Mouse (Mus musculus): ENCODE data around the gene Paxx. TPM values are rescaled to one million over a fixed set of nuclear protein-coding genes. Genes with fewer than 3 reads are reported as not detected.

Gene Paxx
- polyA plus RNA-seq (2014; fragmentation: Illumina TruSeq; extraction: RNeasy Lipid Tissue Mini Kit (QIAGEN cat#74804); ENCODE audit: insufficient read depth, low read depth, low replicate concordance), result 44.5 TPM

DNA sequence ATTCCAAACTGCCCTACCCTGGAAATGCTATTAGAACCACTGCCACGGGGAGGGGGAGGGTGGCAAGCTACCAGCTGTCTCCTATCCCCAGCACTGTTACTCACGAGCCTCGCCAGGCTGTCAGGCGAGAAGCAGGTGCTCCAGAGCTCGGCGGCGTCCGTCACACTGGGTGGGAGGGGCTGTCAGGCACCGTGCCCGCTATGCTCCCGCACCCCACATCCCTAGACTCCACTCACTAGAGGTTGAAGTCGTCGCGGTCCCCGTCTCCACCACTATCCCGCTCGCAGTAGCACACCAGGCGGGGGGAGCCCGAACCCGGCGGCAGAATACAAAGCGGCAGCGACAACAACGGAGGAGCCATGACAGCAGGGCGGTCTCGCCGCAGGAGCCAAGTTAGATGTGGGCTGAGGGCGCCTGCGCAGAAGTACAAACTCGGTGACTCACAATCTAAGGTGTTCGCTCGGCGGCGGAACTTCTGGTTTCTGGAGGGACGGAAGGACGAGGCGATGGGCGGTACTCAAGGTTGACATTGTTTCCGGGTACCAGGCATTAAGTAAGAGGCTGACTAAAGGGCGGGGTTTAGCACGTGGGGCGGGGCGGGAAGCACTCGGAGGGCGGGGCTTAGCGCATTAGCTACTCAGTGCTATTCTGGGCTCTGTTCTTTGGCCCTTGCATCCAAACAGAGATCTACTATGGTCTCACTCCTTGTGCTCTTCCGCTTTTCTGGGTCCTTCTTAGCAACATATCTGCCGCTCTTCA, at the start of gene Paxx:
Paxx (minus strand) TSS at position 544 of the 759 bp plus-strand sequence.

DNA sequence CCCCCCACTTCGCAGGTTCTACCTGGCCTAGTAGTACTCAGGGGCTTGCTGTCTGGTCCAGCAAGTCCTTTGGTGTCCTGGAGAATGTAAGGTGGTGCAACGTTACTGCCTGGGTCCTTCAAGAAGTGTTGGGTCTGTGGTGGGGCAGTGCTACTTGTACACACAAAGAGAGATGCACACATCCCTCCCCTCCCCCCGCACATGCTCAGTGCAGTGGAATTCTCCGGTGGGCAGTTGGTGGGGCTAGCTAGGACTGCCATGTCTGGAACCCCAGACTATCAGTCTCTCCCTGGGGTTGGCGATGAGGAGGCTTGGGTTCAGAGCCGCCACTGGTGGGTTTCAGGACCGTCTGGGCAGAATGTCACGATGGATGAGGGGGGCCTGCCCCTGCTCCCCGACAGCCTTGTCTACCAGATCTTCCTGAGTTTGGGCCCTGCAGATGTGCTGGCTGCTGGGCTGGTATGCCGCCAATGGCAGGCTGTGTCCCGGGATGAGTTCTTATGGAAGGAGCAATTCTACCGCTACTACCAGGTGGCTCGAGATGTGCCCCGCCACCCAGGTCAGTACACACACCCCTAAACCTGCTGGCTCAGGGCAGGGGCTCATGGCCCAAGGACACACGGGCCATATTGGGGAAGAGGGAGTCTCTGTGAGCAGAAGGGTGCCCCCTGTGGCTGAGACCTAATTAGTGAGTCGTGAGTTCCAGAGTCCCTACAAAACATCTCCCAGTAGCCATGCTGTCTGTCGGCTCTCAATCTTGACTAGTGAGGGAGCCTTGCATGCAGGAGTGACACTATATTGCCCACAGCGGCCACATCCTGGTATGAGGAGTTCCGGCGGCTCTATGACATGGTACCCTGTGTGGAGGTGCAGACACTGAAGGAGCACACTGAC, 40.9 kb upstream of the Paxx start, which contains the start of gene C8g:
C8g (minus strand) TSS at position 127 of the 894 bp plus-strand sequence.

DNA sequence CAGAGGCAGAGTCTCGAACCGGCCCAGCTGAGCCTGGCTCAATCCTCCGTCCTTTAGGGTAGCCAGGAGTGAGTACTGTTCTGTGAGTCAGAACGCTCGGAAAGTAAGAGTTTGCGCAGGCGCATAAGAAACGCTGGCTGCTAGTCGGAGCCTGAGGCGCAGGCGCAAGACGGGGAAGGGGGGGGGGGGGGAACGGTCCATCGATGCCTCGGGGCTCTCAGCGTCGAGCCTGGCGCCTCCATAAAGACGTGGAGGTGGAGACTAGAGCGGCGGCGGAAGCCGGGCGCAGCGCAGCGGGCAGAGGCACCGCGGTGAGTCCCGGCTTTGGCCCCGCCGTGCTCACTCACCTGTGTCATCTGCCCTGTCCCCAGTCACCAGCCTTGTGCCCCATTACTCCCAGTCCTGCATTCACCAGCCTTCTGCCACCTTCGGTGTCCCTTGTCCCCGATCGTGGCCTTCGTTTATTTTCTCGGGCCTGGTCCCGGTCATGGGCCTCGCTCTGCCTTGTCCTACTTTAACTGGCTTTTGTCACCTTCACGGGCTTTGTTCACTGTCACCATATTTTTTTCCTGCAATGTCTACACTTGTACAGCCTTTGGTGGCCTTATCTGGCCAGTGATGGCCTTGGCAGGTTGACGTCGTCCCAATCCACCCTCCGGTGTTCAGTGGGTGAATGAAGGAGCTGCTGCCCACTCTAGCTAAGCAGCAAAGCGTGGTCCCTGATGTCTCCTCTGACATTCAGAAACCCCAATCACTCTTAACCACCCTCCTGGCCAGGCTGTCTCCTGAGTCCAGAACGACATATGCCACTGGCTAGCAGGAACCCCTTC, 39.9 kb upstream of the Paxx start, which contains the start of gene Fbxw5:
Fbxw5 (plus strand) TSS at position 175 of the 830 bp plus-strand sequence.

GRCm38 (mm10) chr2:25493476-25493961, 32.6 kb upstream of the Paxx start, which contains the start of gene Lcn12:
Gene Lcn12 (minus strand): TSS chr2:25493911.

GRCm38 (mm10) chr2:25469969-25470368, 9.1 kb upstream of the Paxx start, which contains the start of gene Ptgds:
Gene Ptgds (minus strand): TSS chr2:25470046.

GRCm38 (mm10) chr2:25456205-25456953, 4.5 kb downstream of the Paxx start, which contains the start of gene Clic3:
Gene Clic3 (plus strand): TSS chr2:25456838.

GRCm38 (mm10) chr2:25428442-25429236, 32.3 kb downstream of the Paxx start, which contains the start of gene Abca2:
Gene Abca2 (plus strand): TSS chr2:25428703.

DNA sequence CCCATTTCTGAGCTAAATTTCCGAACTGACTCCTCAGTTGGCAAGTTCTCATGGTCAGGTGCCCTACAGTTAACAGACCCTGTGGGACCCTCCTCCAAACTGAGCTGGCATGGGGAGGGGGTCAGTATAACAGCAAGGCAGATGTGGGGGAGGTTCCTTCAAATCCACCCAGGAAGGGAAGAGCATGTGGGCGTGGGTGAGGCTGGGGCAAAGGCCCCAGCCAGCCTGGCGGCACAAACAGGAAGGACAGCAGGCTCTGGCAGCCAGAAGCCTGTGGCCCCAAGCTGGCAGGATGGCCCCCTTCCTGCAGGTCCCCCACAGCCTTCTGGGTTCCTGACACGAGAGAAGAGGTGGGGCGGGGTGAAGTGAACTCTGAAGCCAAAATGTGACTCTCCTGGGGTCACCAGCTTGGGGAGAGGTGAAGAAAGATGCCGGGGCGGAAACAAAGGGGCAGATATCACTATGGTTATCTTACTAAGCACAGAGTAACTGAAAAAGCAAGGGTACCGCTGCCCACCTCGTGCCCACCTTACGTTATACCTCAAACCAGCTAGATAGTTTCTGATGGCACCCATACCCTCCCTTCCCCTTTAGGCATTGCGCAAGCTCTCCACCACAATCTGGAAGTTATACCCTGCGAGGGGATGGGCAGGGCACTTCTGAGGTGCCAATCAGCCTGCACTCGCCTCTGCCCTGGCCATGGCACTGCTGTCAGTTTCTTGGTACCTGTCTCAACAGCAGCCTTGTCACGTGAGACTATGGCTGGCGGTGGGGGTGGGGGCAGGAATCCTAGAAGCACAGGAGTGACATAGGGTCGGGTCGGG, 38.1 kb downstream of the Paxx start, which contains the start of gene Fut7:
Fut7 (plus strand) TSS at position 681 of the 824 bp plus-strand sequence.

Other genes starting within 250 kb of the Paxx start
- gene Nelfb, start 249.6 kb downstream of the Paxx start, polyA plus RNA-seq (2014; fragmentation: Illumina TruSeq; extraction: RNeasy Lipid Tissue Mini Kit (QIAGEN cat#74804); ENCODE audit: insufficient read depth, low read depth, low replicate concordance), result 41.8 TPM
- not detected for gene Stpg3, start 246.5 kb downstream of the Paxx start, polyA plus RNA-seq (2014; fragmentation: Illumina TruSeq; extraction: RNeasy Lipid Tissue Mini Kit (QIAGEN cat#74804); ENCODE audit: insufficient read depth, low read depth, low replicate concordance)
- not detected for gene Fam166a, start 242.3 kb downstream of the Paxx start, polyA plus RNA-seq (2014; fragmentation: Illumina TruSeq; extraction: RNeasy Lipid Tissue Mini Kit (QIAGEN cat#74804); ENCODE audit: insufficient read depth, low read depth, low replicate concordance)
- gene Tubb4b, start 236.4 kb downstream of the Paxx start, polyA plus RNA-seq (2014; fragmentation: Illumina TruSeq; extraction: RNeasy Lipid Tissue Mini Kit (QIAGEN cat#74804); ENCODE audit: insufficient read depth, low read depth, low replicate concordance), result 379 TPM
- gene Slc34a3, start 226.7 kb downstream of the Paxx start, polyA plus RNA-seq (2014; fragmentation: Illumina TruSeq; extraction: RNeasy Lipid Tissue Mini Kit (QIAGEN cat#74804); ENCODE audit: insufficient read depth, low read depth, low replicate concordance), result not detected
- gene Rnf224, start 224.3 kb downstream of the Paxx start, polyA plus RNA-seq (2014; fragmentation: Illumina TruSeq; extraction: RNeasy Lipid Tissue Mini Kit (QIAGEN cat#74804); ENCODE audit: insufficient read depth, low read depth, low replicate concordance), result not detected
- gene Rnf208, start 218.8 kb downstream of the Paxx start, polyA plus RNA-seq (2014; fragmentation: Illumina TruSeq; extraction: RNeasy Lipid Tissue Mini Kit (QIAGEN cat#74804); ENCODE audit: insufficient read depth, low read depth, low replicate concordance), result 2.1 TPM
- gene Cysrt1, start 218.6 kb downstream of the Paxx start, polyA plus RNA-seq (2014; fragmentation: Illumina TruSeq; extraction: RNeasy Lipid Tissue Mini Kit (QIAGEN cat#74804); ENCODE audit: insufficient read depth, low read depth, low replicate concordance), result 0.30 TPM
- gene AL732309.1, start 214.2 kb downstream of the Paxx start, polyA plus RNA-seq (2014; fragmentation: Illumina TruSeq; extraction: RNeasy Lipid Tissue Mini Kit (QIAGEN cat#74804); ENCODE audit: insufficient read depth, low read depth, low replicate concordance), result 6.2 TPM
- 15.5 TPM for gene Tmem203, start 205.7 kb downstream of the Paxx start, polyA plus RNA-seq (2014; fragmentation: Illumina TruSeq; extraction: RNeasy Lipid Tissue Mini Kit (QIAGEN cat#74804); ENCODE audit: insufficient read depth, low read depth, low replicate concordance)
- 6.2 TPM for gene Tprn, start 198.5 kb downstream of the Paxx start, polyA plus RNA-seq (2014; fragmentation: Illumina TruSeq; extraction: RNeasy Lipid Tissue Mini Kit (QIAGEN cat#74804); ENCODE audit: insufficient read depth, low read depth, low replicate concordance)
- 68.9 TPM for gene Ssna1, start 188.7 kb downstream of the Paxx start, polyA plus RNA-seq (2014; fragmentation: Illumina TruSeq; extraction: RNeasy Lipid Tissue Mini Kit (QIAGEN cat#74804); ENCODE audit: insufficient read depth, low read depth, low replicate concordance)
- 38.0 TPM for gene Anapc2, start 188.6 kb downstream of the Paxx start, polyA plus RNA-seq (2014; fragmentation: Illumina TruSeq; extraction: RNeasy Lipid Tissue Mini Kit (QIAGEN cat#74804); ENCODE audit: insufficient read depth, low read depth, low replicate concordance)
- gene Tmem210, start 172.9 kb downstream of the Paxx start, polyA plus RNA-seq (2014; fragmentation: Illumina TruSeq; extraction: RNeasy Lipid Tissue Mini Kit (QIAGEN cat#74804); ENCODE audit: insufficient read depth, low read depth, low replicate concordance), result not detected
- gene Lrrc26, start 171.2 kb downstream of the Paxx start, polyA plus RNA-seq (2014; fragmentation: Illumina TruSeq; extraction: RNeasy Lipid Tissue Mini Kit (QIAGEN cat#74804); ENCODE audit: insufficient read depth, low read depth, low replicate concordance), result 22.2 TPM
- not detected for gene Grin1, start 141.9 kb downstream of the Paxx start, polyA plus RNA-seq (2014; fragmentation: Illumina TruSeq; extraction: RNeasy Lipid Tissue Mini Kit (QIAGEN cat#74804); ENCODE audit: insufficient read depth, low read depth, low replicate concordance)
- 31.9 TPM for gene Man1b1, start 128.8 kb downstream of the Paxx start, polyA plus RNA-seq (2014; fragmentation: Illumina TruSeq; extraction: RNeasy Lipid Tissue Mini Kit (QIAGEN cat#74804); ENCODE audit: insufficient read depth, low read depth, low replicate concordance)
- 18.5 TPM for gene Dpp7, start 104.7 kb downstream of the Paxx start, polyA plus RNA-seq (2014; fragmentation: Illumina TruSeq; extraction: RNeasy Lipid Tissue Mini Kit (QIAGEN cat#74804); ENCODE audit: insufficient read depth, low read depth, low replicate concordance)
- 51.2 TPM for gene Uap1l1, start 95.4 kb downstream of the Paxx start, polyA plus RNA-seq (2014; fragmentation: Illumina TruSeq; extraction: RNeasy Lipid Tissue Mini Kit (QIAGEN cat#74804); ENCODE audit: insufficient read depth, low read depth, low replicate concordance)
- gene Sapcd2, start 88.8 kb downstream of the Paxx start, polyA plus RNA-seq (2014; fragmentation: Illumina TruSeq; extraction: RNeasy Lipid Tissue Mini Kit (QIAGEN cat#74804); ENCODE audit: insufficient read depth, low read depth, low replicate concordance), result 1.0 TPM
- 7.6 TPM for gene Entpd2, start 65.2 kb downstream of the Paxx start, polyA plus RNA-seq (2014; fragmentation: Illumina TruSeq; extraction: RNeasy Lipid Tissue Mini Kit (QIAGEN cat#74804); ENCODE audit: insufficient read depth, low read depth, low replicate concordance)
- 69.7 TPM for gene Npdc1, start 61.7 kb downstream of the Paxx start, polyA plus RNA-seq (2014; fragmentation: Illumina TruSeq; extraction: RNeasy Lipid Tissue Mini Kit (QIAGEN cat#74804); ENCODE audit: insufficient read depth, low read depth, low replicate concordance)
- gene Fut7, start 37.8 kb downstream of the Paxx start, polyA plus RNA-seq (2014; fragmentation: Illumina TruSeq; extraction: RNeasy Lipid Tissue Mini Kit (QIAGEN cat#74804); ENCODE audit: insufficient read depth, low read depth, low replicate concordance), result 1.7 TPM
- gene Abca2, start 32.4 kb downstream of the Paxx start, polyA plus RNA-seq (2014; fragmentation: Illumina TruSeq; extraction: RNeasy Lipid Tissue Mini Kit (QIAGEN cat#74804); ENCODE audit: insufficient read depth, low read depth, low replicate concordance), result 9.0 TPM
- gene Clic3, start 4.3 kb downstream of the Paxx start, polyA plus RNA-seq (2014; fragmentation: Illumina TruSeq; extraction: RNeasy Lipid Tissue Mini Kit (QIAGEN cat#74804); ENCODE audit: insufficient read depth, low read depth, low replicate concordance), result 364 TPM
- 1.6 TPM for gene Ptgds, start 9.0 kb upstream of the Paxx start, polyA plus RNA-seq (2014; fragmentation: Illumina TruSeq; extraction: RNeasy Lipid Tissue Mini Kit (QIAGEN cat#74804); ENCODE audit: insufficient read depth, low read depth, low replicate concordance)
- not detected for gene Lcn12, start 32.8 kb upstream of the Paxx start, polyA plus RNA-seq (2014; fragmentation: Illumina TruSeq; extraction: RNeasy Lipid Tissue Mini Kit (QIAGEN cat#74804); ENCODE audit: insufficient read depth, low read depth, low replicate concordance)
- 27.0 TPM for gene Fbxw5, start 39.7 kb upstream of the Paxx start, polyA plus RNA-seq (2014; fragmentation: Illumina TruSeq; extraction: RNeasy Lipid Tissue Mini Kit (QIAGEN cat#74804); ENCODE audit: insufficient read depth, low read depth, low replicate concordance)
- 0.92 TPM for gene C8g, start 40.6 kb upstream of the Paxx start, polyA plus RNA-seq (2014; fragmentation: Illumina TruSeq; extraction: RNeasy Lipid Tissue Mini Kit (QIAGEN cat#74804); ENCODE audit: insufficient read depth, low read depth, low replicate concordance)
- gene Traf2, start 85.8 kb upstream of the Paxx start, polyA plus RNA-seq (2014; fragmentation: Illumina TruSeq; extraction: RNeasy Lipid Tissue Mini Kit (QIAGEN cat#74804); ENCODE audit: insufficient read depth, low read depth, low replicate concordance), result 19.5 TPM
- gene Edf1, start 96.8 kb upstream of the Paxx start, polyA plus RNA-seq (2014; fragmentation: Illumina TruSeq; extraction: RNeasy Lipid Tissue Mini Kit (QIAGEN cat#74804); ENCODE audit: insufficient read depth, low read depth, low replicate concordance), result 272 TPM
- 0.44 TPM for gene Mamdc4, start 113.8 kb upstream of the Paxx start, polyA plus RNA-seq (2014; fragmentation: Illumina TruSeq; extraction: RNeasy Lipid Tissue Mini Kit (QIAGEN cat#74804); ENCODE audit: insufficient read depth, low read depth, low replicate concordance)
- 64.0 TPM for gene Phpt1, start 114.1 kb upstream of the Paxx start, polyA plus RNA-seq (2014; fragmentation: Illumina TruSeq; extraction: RNeasy Lipid Tissue Mini Kit (QIAGEN cat#74804); ENCODE audit: insufficient read depth, low read depth, low replicate concordance)
- gene Ajm1, start 120.7 kb upstream of the Paxx start, polyA plus RNA-seq (2014; fragmentation: Illumina TruSeq; extraction: RNeasy Lipid Tissue Mini Kit (QIAGEN cat#74804); ENCODE audit: insufficient read depth, low read depth, low replicate concordance), result not detected
- gene Rabl6, start 147.4 kb upstream of the Paxx start, polyA plus RNA-seq (2014; fragmentation: Illumina TruSeq; extraction: RNeasy Lipid Tissue Mini Kit (QIAGEN cat#74804); ENCODE audit: insufficient read depth, low read depth, low replicate concordance), result 25.9 TPM
- not detected for gene Ccdc183, start 156.6 kb upstream of the Paxx start, polyA plus RNA-seq (2014; fragmentation: Illumina TruSeq; extraction: RNeasy Lipid Tissue Mini Kit (QIAGEN cat#74804); ENCODE audit: insufficient read depth, low read depth, low replicate concordance)
- gene Tmem141, start 160.9 kb upstream of the Paxx start, polyA plus RNA-seq (2014; fragmentation: Illumina TruSeq; extraction: RNeasy Lipid Tissue Mini Kit (QIAGEN cat#74804); ENCODE audit: insufficient read depth, low read depth, low replicate concordance), result 21.1 TPM
- gene Fcna, start 166.9 kb upstream of the Paxx start, polyA plus RNA-seq (2014; fragmentation: Illumina TruSeq; extraction: RNeasy Lipid Tissue Mini Kit (QIAGEN cat#74804); ENCODE audit: insufficient read depth, low read depth, low replicate concordance), result 23.9 TPM
- not detected for gene Lcn8, start 192.0 kb upstream of the Paxx start, polyA plus RNA-seq (2014; fragmentation: Illumina TruSeq; extraction: RNeasy Lipid Tissue Mini Kit (QIAGEN cat#74804); ENCODE audit: insufficient read depth, low read depth, low replicate concordance)
- gene Lcn5, start 196.9 kb upstream of the Paxx start, polyA plus RNA-seq (2014; fragmentation: Illumina TruSeq; extraction: RNeasy Lipid Tissue Mini Kit (QIAGEN cat#74804); ENCODE audit: insufficient read depth, low read depth, low replicate concordance), result not detected
- not detected for gene Lcn6, start 215.7 kb upstream of the Paxx start, polyA plus RNA-seq (2014; fragmentation: Illumina TruSeq; extraction: RNeasy Lipid Tissue Mini Kit (QIAGEN cat#74804); ENCODE audit: insufficient read depth, low read depth, low replicate concordance)
- gene Lcn10, start 221.6 kb upstream of the Paxx start, polyA plus RNA-seq (2014; fragmentation: Illumina TruSeq; extraction: RNeasy Lipid Tissue Mini Kit (QIAGEN cat#74804); ENCODE audit: insufficient read depth, low read depth, low replicate concordance), result not detected
- gene Obp2a, start 238.9 kb upstream of the Paxx start, polyA plus RNA-seq (2014; fragmentation: Illumina TruSeq; extraction: RNeasy Lipid Tissue Mini Kit (QIAGEN cat#74804); ENCODE audit: insufficient read depth, low read depth, low replicate concordance), result not detected
- gene Bmyc, start 245.6 kb upstream of the Paxx start, polyA plus RNA-seq (2014; fragmentation: Illumina TruSeq; extraction: RNeasy Lipid Tissue Mini Kit (QIAGEN cat#74804); ENCODE audit: insufficient read depth, low read depth, low replicate concordance), result 21.5 TPM